Mouse (Mus musculus) sigmoid colon, adult 10 weeks (tissue): ENCODE measurements around the gene Cldn34b2. TPM values are rescaled to one million over a fixed set of nuclear protein-coding genes. Genes with fewer than 3 reads are reported as not detected.

Experiments used
- polyA plus RNA-seq: library from polyadenylated mRNA; stranded (reverse); fragments of 350-450 nt; fragmentation: Illumina TruSeq; extraction: RNeasy Lipid Tissue Mini Kit (QIAGEN cat#74804); gene quantifications from one replicate; pipeline ENCODE4 v1.2.3, GENCODE M21; 2014; ENCODE audit warnings: low read depth, low replicate concordance

The Cldn34b2 gene
- polyA plus RNA-seq = not detected

GRCm38 (mm10) chrX:155128312-155128711 is at the start of gene Cldn34b2:
Gene Cldn34b2, minus strand, starts transcription at chrX:155128412.

GRCm38 (mm10) chrX:155093566-155093965 is 34.6 kb downstream of the Cldn34b2 start, which contains the start of gene Magea2:
Gene Magea2, minus strand, starts transcription at chrX:155093666.

GRCm38 (mm10) chrX:155089693-155090092 is 38.5 kb downstream of the Cldn34b2 start, which contains the start of gene Magea1:
Gene Magea1, minus strand, starts transcription at chrX:155089793.

Other genes with a start within 250 kb of the Cldn34b2 start
- gene Cldn34b1, start 238.1 kb downstream of the Cldn34b2 start, polyA plus RNA-seq = not detected
- gene Magea6, start 192.4 kb downstream of the Cldn34b2 start, polyA plus RNA-seq = not detected
- gene Magea3, start 178.9 kb downstream of the Cldn34b2 start, polyA plus RNA-seq = not detected
- not detected for gene Magea8, start 132.6 kb downstream of the Cldn34b2 start, polyA plus RNA-seq
- not detected for gene Magea5, start 65.3 kb downstream of the Cldn34b2 start, polyA plus RNA-seq
- gene Magea1, start 38.6 kb downstream of the Cldn34b2 start, polyA plus RNA-seq = not detected
- gene Magea2, start 34.7 kb downstream of the Cldn34b2 start, polyA plus RNA-seq = not detected
- 837 TPM for gene Sat1, start 88.0 kb upstream of the Cldn34b2 start, polyA plus RNA-seq
- gene Acot9, start 134.0 kb upstream of the Cldn34b2 start, polyA plus RNA-seq = 85.2 TPM
- gene Prdx4, start 212.3 kb upstream of the Cldn34b2 start, polyA plus RNA-seq = 69.6 TPM